Mouse (Mus musculus): ENCODE measurements around the gene Ppm1h. TPM values are rescaled to one million over a fixed set of nuclear protein-coding genes. Genes with fewer than 3 reads are reported as not detected.

Ppm1h gene
- total and polyA plus RNA-seq, 3 experiments = 6.9 to 14.9 TPM; not detected in 1

- H3K27ac ChIP-seq (ENCODE audit: control insufficient read depth, low read depth, low read length) = no peak overlapping the region
- H3K4me1 ChIP-seq (ENCODE audit: control insufficient read depth in 1 of 2, insufficient read depth in 2 of 2, low read length in 2 of 2) = no peaks in the 10 kb centered on the region
- no peak for TF ChIP-seq MYB (IDR thresholded peaks at IDR 0.05; ENCODE audit: low read depth, low read length)
- TF ChIP-seq NRF1 (IDR thresholded peaks at IDR 0.05; ENCODE audit: insufficient read depth, low read depth, low read length, poor library complexity, severe bottlenecking) = no peak
- no peaks in the 10 kb centered on the region for H3K36me3 ChIP-seq (ENCODE audit: control insufficient read depth in 1 of 2, insufficient read depth in 2 of 2, low read length in 2 of 2)
- H3K27me3 ChIP-seq (ENCODE audit: control insufficient read depth in 1 of 2, insufficient read depth in 2 of 2, low read length in 2 of 2) = peaks cover 0 to 4% of the 10 kb centered on the region in 2 experiments; a peak in 2 of 4 replicates
- H3K9ac ChIP-seq (ENCODE audit: control insufficient read depth, low read depth, low read length, poor library complexity, severe bottlenecking) = no peak overlapping the region
- no peak overlapping the region for H3K4me3 ChIP-seq (ENCODE audit: control insufficient read depth in 1 of 2, insufficient read depth in 1 of 2, low read depth in 2 of 2, low read length in 2 of 2)
- H3K9me3 ChIP-seq (replicated peaks; ENCODE audit: insufficient read depth, low read length) = no peaks in the 10 kb centered on the region
- DNase-seq (ENCODE audit: low read depth, low spot score) = no peak
- H3K79me2 ChIP-seq (ENCODE audit: control insufficient read depth, insufficient read depth, low read length, poor library complexity) = no peaks in the 10 kb centered on the region
Observed at GRCm38 (mm10) chr10:122768204-122768892, 89.8 kb downstream of the Ppm1h start.

GRCm38 (mm10) chr10:122768893-122769341 is 90.4 kb downstream of the Ppm1h start:
- Histone ChIP-seq H3K36me3 (ENCODE audit: control insufficient read depth in 1 of 2, insufficient read depth in 2 of 2, low read length in 2 of 2) (no peaks in the 10 kb centered on the region), H3K4me1 (ENCODE audit: control insufficient read depth in 1 of 2, insufficient read depth in 2 of 2, low read length in 2 of 2) (no peaks in the 10 kb centered on the region), H3K9me3 (replicated peaks; ENCODE audit: insufficient read depth, low read length) (no peaks in the 10 kb centered on the region), H3K9ac (ENCODE audit: control insufficient read depth, low read depth, low read length, poor library complexity, severe bottlenecking) (no peak overlapping the region), H3K27ac (ENCODE audit: control insufficient read depth, low read depth, low read length) (no peak overlapping the region), H3K79me2 (ENCODE audit: control insufficient read depth, insufficient read depth, low read length, poor library complexity) (no peaks in the 10 kb centered on the region), H3K4me3 (ENCODE audit: control insufficient read depth in 1 of 2, insufficient read depth in 1 of 2, low read depth in 2 of 2, low read length in 2 of 2) (no peak overlapping the region), H3K27me3 (ENCODE audit: control insufficient read depth in 1 of 2, insufficient read depth in 2 of 2, low read length in 2 of 2) (peaks cover 0 to 4% of the 10 kb centered on the region in 2 experiments; a peak in 2 of 4 replicates)
- TF ChIP-seq MYB (IDR thresholded peaks at IDR 0.05; ENCODE audit: low read depth, low read length) (no peak), ELF1 (IDR thresholded peaks at IDR 0.05; ENCODE audit: low read depth, low read length) (no peak), USF2 (IDR thresholded peaks at IDR 0.05; ENCODE audit: borderline replicate concordance in 1 of 2, insufficient read depth in 1 of 2, low read depth in 1 of 2, low read length in 2 of 2) (no peak), RCOR1 (IDR thresholded peaks at IDR 0.05; ENCODE audit: low read depth, low read length) (no peak)
- DNase-seq (ENCODE audit: low read depth, low spot score) = no peak

- peaks cover 0 to 1% of the 10 kb centered on the region in 2 experiments; a peak in 2 of 4 replicates for H3K27me3 ChIP-seq (ENCODE audit: control insufficient read depth in 1 of 2, insufficient read depth in 2 of 2, low read length in 2 of 2)
- no peak overlapping the region for H3K27ac ChIP-seq (ENCODE audit: control insufficient read depth, low read depth, low read length)
- H3K4me1 ChIP-seq (ENCODE audit: control insufficient read depth in 1 of 2, insufficient read depth in 2 of 2, low read length in 2 of 2) = no peaks in the 10 kb centered on the region
- no peak overlapping the region for H3K9ac ChIP-seq (ENCODE audit: control insufficient read depth, low read depth, low read length, poor library complexity, severe bottlenecking)
- no peak overlapping the region for H3K4me3 ChIP-seq (ENCODE audit: control insufficient read depth in 1 of 2, insufficient read depth in 1 of 2, low read depth in 2 of 2, low read length in 2 of 2)
- no peak for DNase-seq (ENCODE audit: low read depth, low spot score)
- TF ChIP-seq E2F4 (IDR thresholded peaks at IDR 0.05; ENCODE audit: borderline replicate concordance, low read depth, low read length) (no peak), ZMIZ1 (IDR thresholded peaks at IDR 0.05; ENCODE audit: low read depth, low read length) (no peak), ZC3H11A (IDR thresholded peaks at IDR 0.05; ENCODE audit: low read depth, low read length) (no peak), TCF12 (IDR thresholded peaks at IDR 0.05; ENCODE audit: low read depth, low read length) (no peak), MXI1 (IDR thresholded peaks at IDR 0.05; ENCODE audit: low read depth, low read length) (no peak), KAT2A (conservative IDR thresholded peaks at IDR 0.05; ENCODE audit: low read depth, low read length) (no peak), NRF1 (IDR thresholded peaks at IDR 0.05; ENCODE audit: insufficient read depth, low read depth, low read length, poor library complexity, severe bottlenecking) (no peak), GABPA (IDR thresholded peaks at IDR 0.05; ENCODE audit: low read depth, low read length) (no peak), ZKSCAN1 (IDR thresholded peaks at IDR 0.05; ENCODE audit: low read depth, low read length) (no peak), MYB (IDR thresholded peaks at IDR 0.05; ENCODE audit: low read depth, low read length) (no peak), ZNF384 (IDR thresholded peaks at IDR 0.05; ENCODE audit: low read depth, low read length) (no peak), CTCF (IDR thresholded peaks at IDR 0.05 in 2 of 3, conservative IDR thresholded peaks at IDR 0.05 in 1 of 3; ENCODE audit: control insufficient read depth in 1 of 3, insufficient read depth in 1 of 3, low read depth in 2 of 3, low read length in 3 of 3, poor library complexity in 1 of 3, severe bottlenecking in 1 of 3) (no peak)
- H3K36me3 ChIP-seq (ENCODE audit: control insufficient read depth in 1 of 2, insufficient read depth in 2 of 2, low read length in 2 of 2) = no peaks in the 10 kb centered on the region
- no peaks in the 10 kb centered on the region for H3K79me2 ChIP-seq (ENCODE audit: control insufficient read depth, insufficient read depth, low read length, poor library complexity)
- no peaks in the 10 kb centered on the region for H3K9me3 ChIP-seq (replicated peaks; ENCODE audit: insufficient read depth, low read length)
Observed at GRCm38 (mm10) chr10:122770337-122770736, 91.8 kb downstream of the Ppm1h start.
